Mouse (Mus musculus) neural tube, embryonic 11.5 days (tissue): ENCODE data around the gene Prkg1. TPM values are rescaled to one million over a fixed set of nuclear protein-coding genes. Genes with fewer than 3 reads are reported as not detected.
A peak's percentile ranks its signal among the peaks of the same experiment; 100 is the strongest.

Source experiments
- ATAC-seq: fragments of 200-750 bp; cut with Nextera tagmentation; 2 replicates; pipeline ENCODE4 v1.8.0; 2017; ENCODE audit warnings: moderate number of reproducible peaks, mild to moderate bottlenecking, moderate TSS enrichment, moderate library complexity; ENCODE audit not compliant: insufficient read depth, low FRiP score, low TSS enrichment
- DNase-seq: peaks from one replicate; pipeline ENCODE4 v3.0.0-alpha.2; 2015; ENCODE audit warnings: low spot score
- H3K27ac ChIP-seq: fragments of 300-500 bp; sonication (generic); 2 replicates; pipeline ENCODE4 v1.5.1; 2014; ENCODE audit warnings: low read depth, mild to moderate bottlenecking, low read length
- H3K27me3 ChIP-seq: fragments of 300-500 bp; sonication (generic); 2 replicates; pipeline ENCODE4 v1.6.1; 2014; ENCODE audit warnings: mild to moderate bottlenecking, low read length, mixed read lengths; ENCODE audit not compliant: control insufficient read depth, insufficient read depth
- H3K36me3 ChIP-seq: fragments of 300-500 bp; sonication (generic); 2 replicates; pipeline ENCODE4 v1.6.1; 2014; ENCODE audit warnings: mild to moderate bottlenecking, low read length, moderate library complexity, mixed read lengths; ENCODE audit not compliant: control insufficient read depth, insufficient read depth
- H3K4me1 ChIP-seq: fragments of 300-500 bp; sonication (generic); 2 replicates; pipeline ENCODE4 v1.6.1; 2014; ENCODE audit warnings: low read length, mixed read lengths; ENCODE audit not compliant: control insufficient read depth, insufficient read depth
- H3K4me2 ChIP-seq: fragments of 300-500 bp; sonication (generic); 2 replicates; pipeline ENCODE4 v1.6.1; 2014; ENCODE audit warnings: low read depth, mild to moderate bottlenecking, moderate library complexity
- H3K4me3 ChIP-seq: fragments of 300-500 bp; sonication (generic); 2 replicates; pipeline ENCODE4 v1.5.1; 2014; ENCODE audit warnings: low read depth, low read length
- H3K9ac ChIP-seq: fragments of 300-500 bp; sonication (generic); 2 replicates; pipeline ENCODE4 v1.6.1; 2014; ENCODE audit warnings: mild to moderate bottlenecking, low read length
- H3K9me3 ChIP-seq: fragments of 300-500 bp; sonication (generic); 2 replicates; pipeline ENCODE4 v1.6.1; 2016; ENCODE audit warnings: low read length; ENCODE audit not compliant: control insufficient read depth
- WGBS: fragments of 180-500 bp; shearing (Covaris S2); extraction: QIAGEN DNeasy Blood & Tissue Kit; methylation state at CpG from one replicate; pipeline ENCODE4 v1.1.7; 2014; 5-methylcytosine and 5-hydroxymethylcytosine counted together
- polyA plus RNA-seq: library from polyadenylated mRNA; unstranded; fragments of >200 nt; fragmentation: Nextera tagmentation; extraction: Ambion mirVana; gene quantifications from 2 replicates; pipeline ENCODE4 v1.2.1, GENCODE M21; 2014

Prkg1 gene
- polyA plus RNA-seq, 1 experiment from 2014 or later = 8.2 TPM

- H3K4me1 ChIP-seq = no peaks in the 10 kb centered on the region
- DNase-seq = no peak
- no peak overlapping the region for H3K27ac ChIP-seq
- no peak overlapping the region for H3K4me2 ChIP-seq
- ATAC-seq = no peak
- H3K9ac ChIP-seq = no peak overlapping the region
- WGBS = 71% methylated on average over 2 of the region's 2 CpGs
- H3K4me3 ChIP-seq = no peak overlapping the region
- H3K9me3 ChIP-seq = no peaks in the 10 kb centered on the region
- H3K36me3 ChIP-seq = no peaks in the 10 kb centered on the region
- H3K27me3 ChIP-seq = no peaks in the 10 kb centered on the region
Measured at GRCm38 (mm10) chr19:30780803-30781202, 984.0 kb downstream of the Prkg1 start.

DNA sequence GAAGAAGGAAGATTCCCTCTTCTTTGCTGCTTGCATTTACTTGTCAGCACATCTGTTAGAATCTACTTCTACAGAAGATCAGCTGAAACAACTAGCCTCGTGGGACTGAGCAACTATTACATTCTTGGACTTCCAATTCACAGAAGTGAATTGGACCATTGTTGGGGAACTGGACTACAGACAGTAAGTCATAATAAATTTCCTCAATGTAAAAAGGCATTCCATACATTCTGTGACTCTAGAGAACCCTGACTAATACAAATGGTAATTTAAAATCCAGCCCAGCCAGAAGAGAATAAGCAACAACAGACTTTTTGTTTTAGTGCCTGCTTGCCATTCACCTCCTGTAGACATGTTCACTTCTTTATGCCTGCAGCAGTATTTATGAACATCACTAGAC is 996.5 kb downstream of the Prkg1 start:
- no peaks in the 10 kb centered on the region for H3K36me3 ChIP-seq
- WGBS = 30% methylated on average over 1 of the region's 1 CpGs

GRCm38 (mm10) chr19:30744426-30744825 is 1020.4 kb downstream of the Prkg1 start:
- DNase-seq (no peak), ATAC-seq (no peak)
- no peaks in the 10 kb centered on the region for H3K4me1 ChIP-seq
- no peaks in the 10 kb centered on the region for H3K36me3 ChIP-seq
- H3K9ac ChIP-seq = no peak overlapping the region
- no peak overlapping the region for H3K4me3 ChIP-seq
- no peak overlapping the region for H3K27ac ChIP-seq
- H3K27me3 ChIP-seq = no peaks in the 10 kb centered on the region
- no peaks in the 10 kb centered on the region for H3K9me3 ChIP-seq
- H3K4me2 ChIP-seq = no peak overlapping the region

More for the DNA sequence above, 996.5 kb downstream of the Prkg1 start:
- Histone ChIP-seq H3K4me3 (no peak overlapping the region), H3K9ac (no peak overlapping the region), H3K27me3 (no peaks in the 10 kb centered on the region), H3K27ac (no peak overlapping the region), H3K9me3 (no peaks in the 10 kb centered on the region), H3K4me2 (no peak overlapping the region), H3K4me1 (no peaks in the 10 kb centered on the region)
- no peak for ATAC-seq
- no peak for DNase-seq

- Histone ChIP-seq H3K4me3 (no peak overlapping the region), H3K36me3 (no peaks in the 10 kb centered on the region), H3K27me3 (no peaks in the 10 kb centered on the region), H3K4me2 (no peak overlapping the region), H3K27ac (no peak overlapping the region), H3K9me3 (no peaks in the 10 kb centered on the region), H3K4me1 (no peaks in the 10 kb centered on the region), H3K9ac (no peak overlapping the region)
- WGBS = 92% methylated on average over 5 of the region's 5 CpGs
- ATAC-seq = no peak
- no peak for DNase-seq
Measured at GRCm38 (mm10) chr19:30699130-30699529, 1065.7 kb downstream of the Prkg1 start.

GRCm38 (mm10) chr19:30691258-30691657 is 1073.6 kb downstream of the Prkg1 start:
- WGBS = 99% methylated on average over 2 of the region's 2 CpGs
- no peak for DNase-seq
- no peak for ATAC-seq
- no peaks in the 10 kb centered on the region for H3K36me3 ChIP-seq
- no peak overlapping the region for H3K27ac ChIP-seq
- no peaks in the 10 kb centered on the region for H3K9me3 ChIP-seq
- no peaks in the 10 kb centered on the region for H3K4me1 ChIP-seq
- no peak overlapping the region for H3K9ac ChIP-seq
- H3K27me3 ChIP-seq = no peaks in the 10 kb centered on the region
- no peak overlapping the region for H3K4me2 ChIP-seq
- H3K4me3 ChIP-seq = no peak overlapping the region

GRCm38 (mm10) chr19:30690691-30691090 is 1074.1 kb downstream of the Prkg1 start:
- no peaks in the 10 kb centered on the region for H3K36me3 ChIP-seq
- no peak overlapping the region for H3K4me2 ChIP-seq
- DNase-seq = no peak
- no peak overlapping the region for H3K4me3 ChIP-seq
- no peaks in the 10 kb centered on the region for H3K27me3 ChIP-seq
- 88% methylated on average over 6 of the region's 6 CpGs for WGBS
- H3K4me1 ChIP-seq = no peaks in the 10 kb centered on the region
- H3K9ac ChIP-seq = no peak overlapping the region
- no peaks in the 10 kb centered on the region for H3K9me3 ChIP-seq
- no peak for ATAC-seq
- no peak overlapping the region for H3K27ac ChIP-seq

- Histone ChIP-seq H3K4me2 (no peak overlapping the region), H3K27me3 (no peaks in the 10 kb centered on the region), H3K9ac (no peak overlapping the region), H3K36me3 (no peaks in the 10 kb centered on the region), H3K9me3 (no peaks in the 10 kb centered on the region), H3K4me3 (no peak overlapping the region), H3K27ac (no peak overlapping the region), H3K4me1 (no peaks in the 10 kb centered on the region)
- DNase-seq (no peak), ATAC-seq (no peak)
- 62% methylated on average over 6 of the region's 6 CpGs for WGBS
Measured at GRCm38 (mm10) chr19:30687942-30688341, 1076.9 kb downstream of the Prkg1 start.

GRCm38 (mm10) chr19:30676308-30676707 is 1088.5 kb downstream of the Prkg1 start:
- DNase-seq (no peak), ATAC-seq (0 out of 2 replicates have a peak, but pooled peaks have one; percentile 41)
- Histone ChIP-seq H3K9me3 (no peaks in the 10 kb centered on the region), H3K36me3 (no peaks in the 10 kb centered on the region), H3K27me3 (no peaks in the 10 kb centered on the region), H3K9ac (no peak overlapping the region), H3K4me2 (no peak overlapping the region), H3K27ac (no peak overlapping the region), H3K4me1 (no peaks in the 10 kb centered on the region), H3K4me3 (no peak overlapping the region)
- 72% methylated on average over 8 of the region's 8 CpGs for WGBS

GRCm38 (mm10) chr19:30664269-30664668 is 1100.6 kb downstream of the Prkg1 start:
- no peaks in the 10 kb centered on the region for H3K4me1 ChIP-seq
- no peak overlapping the region for H3K4me2 ChIP-seq
- H3K36me3 ChIP-seq = no peaks in the 10 kb centered on the region
- DNase-seq = peak; percentile 75
- H3K27ac ChIP-seq = no peak overlapping the region
- no peaks in the 10 kb centered on the region for H3K9me3 ChIP-seq
- no peak overlapping the region for H3K9ac ChIP-seq
- peak; percentile 61; the same call in 1 of the 2 replicates for ATAC-seq
- WGBS = 10% methylated on average over 8 of the region's 8 CpGs
- H3K27me3 ChIP-seq = no peaks in the 10 kb centered on the region
- no peak overlapping the region for H3K4me3 ChIP-seq
